Mouse (Mus musculus): ENCODE results near the gene Cbln3. TPM values are rescaled to one million over a fixed set of nuclear protein-coding genes. Genes with fewer than 3 reads are reported as not detected.

Cbln3 gene
- polyA plus RNA-seq, 1 experiment from 2014 or later = 0.56 TPM

DNA sequence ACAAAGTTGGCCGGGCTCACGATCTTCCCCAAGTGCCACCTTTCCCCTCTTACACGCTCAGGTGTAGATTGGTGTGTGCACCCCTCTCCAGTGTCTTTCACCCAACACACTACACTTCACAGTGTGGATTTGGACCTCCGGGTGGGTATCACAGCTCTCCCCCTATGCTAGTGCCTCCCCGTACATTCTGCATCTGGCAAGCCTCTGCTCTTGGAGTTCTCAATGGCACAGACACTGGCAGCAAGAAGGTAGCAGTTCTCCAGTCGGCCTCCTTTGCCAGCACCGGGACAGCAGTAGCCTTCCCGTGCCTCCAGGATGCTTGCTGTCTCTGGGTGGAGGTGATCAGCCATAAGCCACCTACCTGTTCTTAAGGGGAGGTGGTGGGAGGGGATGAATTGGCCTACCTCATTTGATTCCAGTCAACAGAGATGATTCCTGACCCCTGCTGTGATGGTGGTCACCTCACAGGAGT lies 10.9 kb downstream of the Cbln3 start:
- Histone ChIP-seq H3K9ac (ENCODE audit: low read depth, low read length) (peak overlapping the region; percentile 48; the same call in 1 of the 2 replicates), H3K4me3 (ENCODE audit: low read length) (no peak overlapping the region), H3K36me3 (ENCODE audit: control insufficient read depth, insufficient read depth, low read length) (peaks cover 38% of the 10 kb centered on the region), H3K27me3 (replicated peaks; ENCODE audit: control insufficient read depth, insufficient read depth, low read length) (no peaks in the 10 kb centered on the region), H3K4me2 (ENCODE audit: low read length) (no peak overlapping the region; the same call in 1 of the 2 replicates), H3K27ac (ENCODE audit: low read depth, low read length) (no peak overlapping the region), H3K9me3 (ENCODE audit: control insufficient read depth, low read length) (no peaks in the 10 kb centered on the region), H3K4me1 (ENCODE audit: control insufficient read depth, insufficient read depth, low read depth, low read length) (peaks cover 9% of the 10 kb centered on the region)
- WGBS = 85% methylated on average over 8 of the region's 8 CpGs
- ATAC-seq = peak; percentile 18; the same call in 1 of the 2 replicates

DNA sequence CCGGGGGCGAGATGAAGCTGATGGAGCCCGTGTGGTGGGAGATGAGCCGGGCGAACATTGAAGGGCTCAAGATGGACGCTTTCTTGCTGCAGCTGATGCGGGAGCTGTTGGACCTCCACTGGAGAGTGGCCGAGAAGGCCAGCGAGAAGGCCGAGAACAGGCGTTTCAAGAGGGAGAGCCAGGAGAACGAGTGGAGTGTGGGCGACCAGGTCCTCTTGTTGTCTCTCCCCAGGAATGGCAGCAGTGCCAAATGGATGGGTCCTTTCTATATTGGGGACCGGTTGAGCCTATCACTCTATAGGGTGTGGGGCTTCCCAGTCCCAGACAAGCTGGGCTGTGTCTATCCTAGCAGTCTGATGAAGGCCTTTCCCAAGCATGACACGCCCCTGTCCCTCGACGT lies 11.6 kb downstream of the Cbln3 start:
- 92% methylated on average over 17 of the region's 17 CpGs for WGBS
- Histone ChIP-seq H3K4me3 (ENCODE audit: low read length) (no peak overlapping the region), H3K27ac (ENCODE audit: low read depth, low read length) (no peak overlapping the region), H3K9me3 (ENCODE audit: control insufficient read depth, low read length) (no peaks in the 10 kb centered on the region), H3K9ac (ENCODE audit: low read depth, low read length) (no peak overlapping the region), H3K4me1 (ENCODE audit: control insufficient read depth, insufficient read depth, low read depth, low read length) (peaks cover 9% of the 10 kb centered on the region), H3K4me2 (ENCODE audit: low read length) (no peak overlapping the region), H3K36me3 (ENCODE audit: control insufficient read depth, insufficient read depth, low read length) (peaks cover 40% of the 10 kb centered on the region), H3K27me3 (replicated peaks; ENCODE audit: control insufficient read depth, insufficient read depth, low read length) (no peaks in the 10 kb centered on the region)
- no peak for ATAC-seq

DNA sequence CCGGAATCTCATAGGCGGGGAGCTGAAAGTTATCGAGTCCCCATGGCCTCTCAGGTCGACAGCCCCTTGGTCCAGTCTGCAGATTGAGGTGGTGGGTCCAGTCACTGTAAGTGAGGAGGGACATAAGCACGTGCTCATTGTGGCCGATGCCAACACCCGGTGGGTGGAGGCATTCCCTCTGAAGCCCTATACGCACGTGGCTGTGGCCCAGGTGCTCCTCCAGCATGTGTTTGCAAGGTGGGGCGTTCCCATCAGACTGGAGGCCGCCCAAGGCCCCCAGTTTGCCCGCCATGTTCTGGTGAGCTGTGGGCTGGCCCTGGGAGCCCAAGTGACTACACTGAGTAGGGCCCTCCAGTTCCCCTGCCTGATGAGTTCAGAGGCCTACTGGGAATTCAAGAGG lies 12.2 kb downstream of the Cbln3 start:
- ATAC-seq = no peak
- Histone ChIP-seq H3K4me3 (ENCODE audit: low read length) (no peak overlapping the region), H3K9me3 (ENCODE audit: control insufficient read depth, low read length) (no peaks in the 10 kb centered on the region), H3K36me3 (ENCODE audit: control insufficient read depth, insufficient read depth, low read length) (peaks cover 41% of the 10 kb centered on the region), H3K9ac (ENCODE audit: low read depth, low read length) (no peak overlapping the region), H3K4me1 (ENCODE audit: control insufficient read depth, insufficient read depth, low read depth, low read length) (peaks cover 9% of the 10 kb centered on the region), H3K27me3 (replicated peaks; ENCODE audit: control insufficient read depth, insufficient read depth, low read length) (no peaks in the 10 kb centered on the region), H3K27ac (ENCODE audit: low read depth, low read length) (no peak overlapping the region), H3K4me2 (ENCODE audit: low read length) (no peak overlapping the region)
- whole genome bisulfite sequencing = 91% methylated on average over 12 of the region's 12 CpGs

DNA sequence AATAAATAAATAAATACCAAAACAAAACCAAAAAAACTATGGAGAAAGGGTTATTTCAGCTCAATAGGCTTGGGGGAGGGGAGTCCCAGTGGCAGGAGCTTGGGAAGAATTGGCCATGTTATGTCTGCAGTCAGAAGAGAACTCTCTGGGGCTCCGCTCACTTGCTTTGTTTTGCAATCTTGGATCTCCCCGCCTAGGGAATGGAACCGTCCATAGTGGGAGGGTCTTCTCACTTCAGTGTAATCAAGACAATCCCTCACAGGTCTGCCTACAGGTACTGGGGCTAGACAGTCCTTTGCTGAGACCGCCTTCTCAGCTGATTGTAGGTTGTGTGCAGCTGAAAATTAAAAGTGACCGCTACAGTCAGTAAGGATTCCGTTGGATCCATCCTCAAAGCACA lies 14.7 kb downstream of the Cbln3 start:
- H3K4me1 ChIP-seq (ENCODE audit: control insufficient read depth, insufficient read depth, low read depth, low read length) = peaks cover 9% of the 10 kb centered on the region
- no peak for ATAC-seq
- 98% methylated on average over 6 of the region's 6 CpGs for WGBS
- H3K4me2 ChIP-seq (ENCODE audit: low read length) = no peak overlapping the region
- no peak overlapping the region for H3K27ac ChIP-seq (ENCODE audit: low read depth, low read length)
- no peaks in the 10 kb centered on the region for H3K9me3 ChIP-seq (ENCODE audit: control insufficient read depth, low read length)
- H3K4me3 ChIP-seq (ENCODE audit: low read length) = no peak overlapping the region
- peaks cover 57% of the 10 kb centered on the region for H3K36me3 ChIP-seq (ENCODE audit: control insufficient read depth, insufficient read depth, low read length)
- H3K27me3 ChIP-seq (replicated peaks; ENCODE audit: control insufficient read depth, insufficient read depth, low read length) = no peaks in the 10 kb centered on the region
- no peak overlapping the region for H3K9ac ChIP-seq (ENCODE audit: low read depth, low read length)

DNA sequence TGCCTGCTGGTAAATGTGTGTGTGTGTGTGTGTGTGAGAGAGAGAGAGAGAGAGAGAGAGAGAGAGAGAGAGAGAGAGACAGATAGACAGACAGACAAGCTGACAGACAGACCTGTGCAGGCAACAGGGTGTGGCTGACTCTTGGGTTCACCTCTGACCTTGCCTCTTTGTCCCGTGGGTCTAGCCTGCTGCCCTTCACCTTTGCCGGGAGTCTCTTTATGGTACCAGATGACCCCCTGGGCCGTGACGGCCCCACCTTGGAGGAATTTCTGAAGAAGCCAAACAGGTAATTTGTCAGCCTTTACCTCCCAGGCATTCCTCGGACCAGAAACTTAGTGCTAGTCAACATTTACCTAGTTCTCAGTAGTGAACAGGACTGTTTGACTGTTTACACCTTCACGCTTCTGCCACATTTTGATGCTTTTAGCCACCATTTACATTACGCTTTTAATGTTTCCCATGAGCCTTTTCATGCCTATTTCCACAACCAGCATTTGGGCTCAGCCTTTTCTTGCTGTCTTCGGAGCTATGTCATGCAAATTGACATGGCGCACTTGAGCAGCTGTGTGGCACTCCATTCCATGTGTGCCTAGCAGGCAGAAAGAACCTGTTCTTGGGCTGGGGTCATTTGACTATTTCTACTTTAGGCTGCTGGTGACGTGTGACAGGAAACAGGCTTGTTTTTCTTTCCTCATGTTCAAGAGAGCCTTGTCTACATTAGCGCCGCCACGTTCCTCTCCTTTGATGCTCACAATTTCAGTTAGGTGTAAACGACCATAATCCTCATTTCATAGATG lies 15.8 kb downstream of the Cbln3 start:
- WGBS = 90% methylated on average over 14 of the region's 14 CpGs
- Histone ChIP-seq H3K4me2 (ENCODE audit: low read length) (no peak overlapping the region), H3K27me3 (replicated peaks; ENCODE audit: control insufficient read depth, insufficient read depth, low read length) (no peaks in the 10 kb centered on the region), H3K9ac (ENCODE audit: low read depth, low read length) (no peak overlapping the region), H3K4me3 (ENCODE audit: low read length) (no peak overlapping the region), H3K4me1 (ENCODE audit: control insufficient read depth, insufficient read depth, low read depth, low read length) (peaks cover 6% of the 10 kb centered on the region), H3K9me3 (ENCODE audit: control insufficient read depth, low read length) (no peaks in the 10 kb centered on the region), H3K36me3 (ENCODE audit: control insufficient read depth, insufficient read depth, low read length) (peaks cover 61% of the 10 kb centered on the region), H3K27ac (ENCODE audit: low read depth, low read length) (no peak overlapping the region)
- no peak for ATAC-seq

DNA sequence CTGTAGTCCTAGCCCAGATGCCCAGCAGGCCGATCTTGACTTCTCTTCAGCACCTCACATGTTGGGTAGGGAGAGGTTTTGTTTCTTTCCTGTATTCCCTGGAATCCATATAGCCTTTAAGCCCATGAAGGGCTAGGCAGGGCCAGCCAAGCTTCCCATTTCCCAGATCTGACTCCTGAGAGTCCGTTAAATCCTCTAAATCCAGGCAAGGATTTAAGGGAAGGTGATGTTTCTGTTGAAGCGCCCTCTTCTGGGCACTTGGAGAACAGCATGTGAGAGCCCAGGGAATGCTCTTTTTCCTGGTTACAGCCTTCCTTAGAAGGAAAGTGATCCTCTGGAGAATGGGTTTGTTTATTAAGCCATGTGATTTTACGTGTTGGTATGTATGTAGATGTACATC lies 17.2 kb downstream of the Cbln3 start:
- H3K9ac ChIP-seq (ENCODE audit: low read depth, low read length) = no peak overlapping the region
- no peaks in the 10 kb centered on the region for H3K27me3 ChIP-seq (replicated peaks; ENCODE audit: control insufficient read depth, insufficient read depth, low read length)
- no peak overlapping the region for H3K4me3 ChIP-seq (ENCODE audit: low read length)
- 31% methylated on average over 4 of the region's 4 CpGs for whole genome bisulfite sequencing
- H3K9me3 ChIP-seq (ENCODE audit: control insufficient read depth, low read length) = no peaks in the 10 kb centered on the region
- H3K4me2 ChIP-seq (ENCODE audit: low read length) = no peak overlapping the region
- H3K4me1 ChIP-seq (ENCODE audit: control insufficient read depth, insufficient read depth, low read depth, low read length) = peaks cover 5% of the 10 kb centered on the region
- no peak for ATAC-seq
- no peak overlapping the region for H3K27ac ChIP-seq (ENCODE audit: low read depth, low read length)
- peaks cover 56% of the 10 kb centered on the region for H3K36me3 ChIP-seq (ENCODE audit: control insufficient read depth, insufficient read depth, low read length)

DNA sequence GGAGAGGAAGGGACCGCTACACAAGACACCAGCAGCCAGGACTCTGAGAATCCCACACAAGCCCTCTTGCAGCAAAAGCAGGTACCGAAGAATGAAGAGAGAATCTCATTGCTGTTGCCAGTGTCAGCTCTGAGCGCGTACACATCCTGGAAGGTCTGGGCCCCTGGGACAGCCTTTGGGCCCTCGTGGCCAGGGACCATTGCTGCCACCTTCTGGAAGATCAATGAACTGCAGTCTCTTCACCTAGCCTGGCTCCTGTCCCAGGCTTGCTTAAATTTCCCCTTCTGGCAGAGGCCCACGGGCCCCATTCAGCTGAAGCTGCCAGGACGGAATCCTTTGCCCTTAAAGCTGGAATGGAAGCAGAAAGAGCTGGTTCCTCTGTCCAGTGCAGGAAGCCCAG lies 20.4 kb downstream of the Cbln3 start:
- no peak overlapping the region for H3K27ac ChIP-seq (ENCODE audit: low read depth, low read length)
- H3K9me3 ChIP-seq (ENCODE audit: control insufficient read depth, low read length) = no peaks in the 10 kb centered on the region
- 28% methylated on average over 7 of the region's 7 CpGs for WGBS
- H3K9ac ChIP-seq (ENCODE audit: low read depth, low read length) = no peak overlapping the region
- H3K36me3 ChIP-seq (ENCODE audit: control insufficient read depth, insufficient read depth, low read length) = peaks cover 27% of the 10 kb centered on the region
- H3K27me3 ChIP-seq (replicated peaks; ENCODE audit: control insufficient read depth, insufficient read depth, low read length) = no peaks in the 10 kb centered on the region
- H3K4me1 ChIP-seq (ENCODE audit: control insufficient read depth, insufficient read depth, low read depth, low read length) = peaks cover 14% of the 10 kb centered on the region
- H3K4me3 ChIP-seq (ENCODE audit: low read length) = no peak overlapping the region
- peak; percentile 60; the same call in 1 of the 2 replicates for ATAC-seq
- H3K4me2 ChIP-seq (ENCODE audit: low read length) = no peak overlapping the region

DNA sequence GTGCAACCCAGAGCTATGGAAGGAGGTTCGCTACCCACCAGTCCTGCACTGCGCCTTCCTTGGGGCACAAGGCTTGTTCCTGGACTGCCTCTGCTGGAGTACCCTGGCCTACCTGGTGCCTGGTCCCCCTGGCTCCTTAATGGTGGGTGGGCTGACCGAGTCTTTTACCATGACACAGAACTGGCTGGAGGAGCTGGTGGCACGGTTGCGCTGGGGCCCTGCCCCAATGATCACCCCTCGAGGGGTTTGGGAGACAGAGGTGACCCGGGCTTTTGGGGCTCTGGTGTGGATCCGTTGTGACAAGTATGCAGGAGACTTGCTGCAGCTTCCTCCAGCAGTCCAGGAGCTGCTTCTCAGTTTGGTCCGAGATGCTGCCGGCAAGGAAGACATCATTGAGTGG lies 21.2 kb downstream of the Cbln3 start:
- Histone ChIP-seq H3K27me3 (replicated peaks; ENCODE audit: control insufficient read depth, insufficient read depth, low read length) (no peaks in the 10 kb centered on the region), H3K9ac (ENCODE audit: low read depth, low read length) (no peak overlapping the region), H3K9me3 (ENCODE audit: control insufficient read depth, low read length) (no peaks in the 10 kb centered on the region), H3K36me3 (ENCODE audit: control insufficient read depth, insufficient read depth, low read length) (peaks cover 21% of the 10 kb centered on the region), H3K4me2 (ENCODE audit: low read length) (no peak overlapping the region), H3K4me3 (ENCODE audit: low read length) (no peak overlapping the region), H3K27ac (ENCODE audit: low read depth, low read length) (no peak overlapping the region), H3K4me1 (ENCODE audit: control insufficient read depth, insufficient read depth, low read depth, low read length) (peaks cover 14% of the 10 kb centered on the region)
- no peak for ATAC-seq
- 91% methylated on average over 10 of the region's 10 CpGs for WGBS

DNA sequence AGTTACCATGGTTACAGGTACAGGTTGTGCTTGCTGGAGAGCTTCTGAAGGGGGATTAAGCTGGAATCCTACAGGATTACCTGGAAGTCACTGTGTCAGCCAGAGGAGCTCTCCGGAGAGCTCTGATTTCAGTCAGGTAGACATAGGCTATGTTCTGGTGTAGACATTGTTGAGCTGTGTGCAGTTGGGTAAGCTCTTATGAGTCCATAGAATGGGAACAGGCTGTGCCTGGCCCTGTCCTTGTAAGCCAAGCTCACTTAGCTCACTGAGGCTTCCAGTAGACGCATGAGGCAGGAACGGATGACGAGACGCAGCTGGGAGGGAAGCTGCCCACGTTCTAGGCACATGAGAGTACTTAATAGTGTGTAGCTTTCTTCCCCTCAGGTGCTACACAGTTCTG lies 22.0 kb downstream of the Cbln3 start:
- Histone ChIP-seq H3K4me2 (ENCODE audit: low read length) (no peak overlapping the region), H3K27ac (ENCODE audit: low read depth, low read length) (no peak overlapping the region), H3K9me3 (ENCODE audit: control insufficient read depth, low read length) (no peaks in the 10 kb centered on the region), H3K27me3 (replicated peaks; ENCODE audit: control insufficient read depth, insufficient read depth, low read length) (no peaks in the 10 kb centered on the region), H3K9ac (ENCODE audit: low read depth, low read length) (no peak overlapping the region), H3K36me3 (ENCODE audit: control insufficient read depth, insufficient read depth, low read length) (peaks cover 21% of the 10 kb centered on the region), H3K4me1 (ENCODE audit: control insufficient read depth, insufficient read depth, low read depth, low read length) (peaks cover 19% of the 10 kb centered on the region), H3K4me3 (ENCODE audit: low read length) (no peak overlapping the region)
- no peak for ATAC-seq
- whole genome bisulfite sequencing = 76% methylated on average over 6 of the region's 6 CpGs

Data from hindbrain, embryonic 16.5 days (tissue).